ENCODE assay signal across 16 mouse cellular contexts in the genomic region with DNA sequence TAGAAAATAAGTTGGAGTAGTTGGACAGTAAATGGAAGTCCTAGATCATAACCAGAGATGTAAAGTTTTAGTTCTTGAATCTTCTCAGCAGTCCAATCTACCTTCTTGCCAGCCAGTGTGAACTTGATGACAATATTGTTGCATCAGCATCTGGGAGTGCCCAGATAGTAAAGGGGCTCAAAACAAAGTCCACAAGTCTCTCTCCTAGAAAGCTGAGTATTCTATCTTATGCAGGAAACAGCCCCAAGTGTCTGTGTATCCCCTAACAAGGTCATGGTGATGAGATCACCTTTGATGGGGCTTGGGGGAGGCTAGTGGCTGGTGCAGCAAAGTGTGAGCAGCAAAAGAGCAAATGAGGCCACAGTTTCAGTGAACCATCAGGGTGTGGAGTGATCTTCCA.
"Had no signal": no experiment of that assay in that cellular context is flagged by ENCODE, and none has a peak within 500 bp of the region (broad histone marks: within the 10 kb centered on the region; RNA-seq: fewer than 3 reads in every experiment).

No protein-coding gene starts in this region.

- H3K27me3 ChIP-seq: neural tube, embryonic 13.5 days; neural tube, embryonic 15.5 days; stomach, embryonic 15.5 days had no signal

- H3K4me2 ChIP-seq: neural tube, embryonic 13.5 days; neural tube, embryonic 15.5 days; stomach, embryonic 15.5 days had no signal

- H3K9me3 ChIP-seq: stomach, embryonic 15.5 days had no signal

- DNase-seq: retina, postnatal 1 day; right cerebral cortex, adult 18-20 months; right cerebral cortex, postnatal 14 days; right cerebral cortex, postnatal 25 days; right cerebral cortex, postnatal 4 days; spleen, adult 18-20 months; thymus, adult 18-20 months; thymus, adult 2 months; thymus, postnatal 14 days; thymus, postnatal 25 days; thymus, postnatal 36 days; thymus, postnatal 4 days had no signal

- H3K9ac ChIP-seq: neural tube, embryonic 13.5 days; neural tube, embryonic 15.5 days; stomach, embryonic 15.5 days had no signal

- H3K36me3 ChIP-seq: neural tube, embryonic 13.5 days; neural tube, embryonic 15.5 days; stomach, embryonic 15.5 days had no signal

- H3K27ac ChIP-seq: neural tube, embryonic 13.5 days; neural tube, embryonic 15.5 days; stomach, embryonic 15.5 days; stomach, postnatal 0 days had no signal

- H3K4me3 ChIP-seq: neural tube, embryonic 13.5 days; neural tube, embryonic 15.5 days; stomach, embryonic 15.5 days had no signal

- H3K4me1 ChIP-seq: neural tube, embryonic 13.5 days; neural tube, embryonic 15.5 days; stomach, embryonic 15.5 days had no signal
